Mouse (Mus musculus) heart, embryonic 16.5 days (tissue): ENCODE measurements around the gene Aldh1b1. TPM values are rescaled to one million over a fixed set of nuclear protein-coding genes. Genes with fewer than 3 reads are reported as not detected.

Source experiments
- ATAC-seq: fragments of 200-750 bp; cut with Nextera tagmentation; replicated peaks from 2 replicates; pipeline ENCODE4 v1.8.0; 2017; ENCODE audit warnings: moderate number of reproducible peaks; ENCODE audit not compliant: insufficient read depth, low FRiP score; ENCODE audit errors: extremely low read depth
- H3K27ac ChIP-seq: fragments of 300-500 bp; sonication (generic); 2 replicates; pipeline ENCODE4 v1.5.1; 2014; ENCODE audit warnings: mild to moderate bottlenecking, low read length, control low read depth, moderate library complexity
- H3K27me3 ChIP-seq: fragments of 300-500 bp; sonication (generic); 2 replicates; pipeline ENCODE4 v1.6.1; 2014; ENCODE audit warnings: low read length, mixed read lengths; ENCODE audit not compliant: control insufficient read depth, insufficient read depth
- H3K36me3 ChIP-seq: fragments of 300-500 bp; sonication (generic); 2 replicates; pipeline ENCODE4 v1.6.1; 2014; ENCODE audit not compliant: control insufficient read depth, insufficient read depth
- H3K4me1 ChIP-seq: fragments of 300-500 bp; sonication (generic); 2 replicates; pipeline ENCODE4 v1.6.1; 2014; ENCODE audit warnings: low read length, mixed read lengths; ENCODE audit not compliant: control insufficient read depth, insufficient read depth
- H3K4me2 ChIP-seq: fragments of 300-500 bp; sonication (generic); 2 replicates; pipeline ENCODE4 v1.6.1; 2014; ENCODE audit warnings: low read depth, mild to moderate bottlenecking, control low read depth, low read length
- H3K4me3 ChIP-seq: fragments of 300-500 bp; sonication (generic); 2 replicates; pipeline ENCODE4 v1.5.1; 2014; ENCODE audit warnings: mild to moderate bottlenecking, control low read depth, low read length
- H3K9ac ChIP-seq: fragments of 300-500 bp; sonication (generic); 2 replicates; pipeline ENCODE4 v1.6.1; 2014; ENCODE audit warnings: low read length, control low read depth
- H3K9me3 ChIP-seq: fragments of 300-500 bp; sonication (generic); replicated peaks from 2 replicates; pipeline ENCODE4 v1.6.1; 2016; ENCODE audit warnings: low read length; ENCODE audit not compliant: control insufficient read depth
- WGBS: fragments of 180-500 bp; shearing (Covaris S2); extraction: QIAGEN DNeasy Blood & Tissue Kit; methylation state at CpG from one replicate; pipeline ENCODE4 v1.1.7; 2014; 5-methylcytosine and 5-hydroxymethylcytosine counted together
- polyA plus RNA-seq: library from polyadenylated mRNA; unstranded; fragments of >200 nt; fragmentation: Nextera tagmentation; extraction: Ambion mirVana; gene quantifications from 2 replicates; pipeline ENCODE4 v1.2.1, GENCODE M21; 2015

Gene Aldh1b1
- polyA plus RNA-seq, 1 experiment from 2014 or later = 184 TPM

GRCm38 (mm10) chr4:45789263-45789958 lies 9.4 kb upstream of the Aldh1b1 start:
- peak overlapping the region; percentile 75 for H3K27ac ChIP-seq
- H3K27me3 ChIP-seq = peaks cover 4% of the 10 kb centered on the region; the same call in 1 of the 2 replicates
- H3K36me3 ChIP-seq = no peaks in the 10 kb centered on the region
- H3K9ac ChIP-seq = peak overlapping the region; percentile 49
- ATAC-seq = peak; percentile 82
- H3K4me1 ChIP-seq = peaks cover 25% of the 10 kb centered on the region
- H3K4me2 ChIP-seq = peak overlapping the region; percentile 42
- no peak overlapping the region for H3K4me3 ChIP-seq
- H3K9me3 ChIP-seq = no peaks in the 10 kb centered on the region
- 17% methylated on average over 13 of the region's 13 CpGs for WGBS

- peaks cover 30% of the 10 kb centered on the region for H3K4me1 ChIP-seq
- H3K4me2 ChIP-seq = peak overlapping the region; percentile 19; the same call in 1 of the 2 replicates
- H3K27me3 ChIP-seq = peaks cover 4% of the 10 kb centered on the region; the same call in 1 of the 2 replicates
- 53% methylated on average over 2 of the region's 2 CpGs for WGBS
- ATAC-seq = no peak
- no peaks in the 10 kb centered on the region for H3K9me3 ChIP-seq
- H3K36me3 ChIP-seq = no peaks in the 10 kb centered on the region
- peak overlapping the region; percentile 75 for H3K27ac ChIP-seq
- no peak overlapping the region for H3K9ac ChIP-seq
- no peak overlapping the region for H3K4me3 ChIP-seq
Measured at GRCm38 (mm10) chr4:45790018-45790417, 8.8 kb upstream of the Aldh1b1 start.

- peak; percentile 23 for ATAC-seq
Measured at GRCm38 (mm10) chr4:45795191-45795811, 3.5 kb upstream of the Aldh1b1 start.

GRCm38 (mm10) chr4:45796760-45797159 lies 2.1 kb upstream of the Aldh1b1 start:
- no peaks in the 10 kb centered on the region for H3K27me3 ChIP-seq
- 21% methylated on average over 5 of the region's 5 CpGs for WGBS
- H3K4me3 ChIP-seq = no peak overlapping the region
- H3K9ac ChIP-seq = no peak overlapping the region
- no peak for ATAC-seq
- no peak overlapping the region for H3K4me2 ChIP-seq
- peaks cover 31% of the 10 kb centered on the region for H3K4me1 ChIP-seq
- H3K9me3 ChIP-seq = no peaks in the 10 kb centered on the region
- no peaks in the 10 kb centered on the region for H3K36me3 ChIP-seq
- H3K27ac ChIP-seq = no peak overlapping the region

More at GRCm38 (mm10) chr4:45795191-45795811, 3.5 kb upstream of the Aldh1b1 start:
- H3K36me3 ChIP-seq = no peaks in the 10 kb centered on the region
- H3K4me3 ChIP-seq = peak overlapping the region; percentile 31
- no peaks in the 10 kb centered on the region for H3K9me3 ChIP-seq
- H3K4me1 ChIP-seq = peaks cover 28% of the 10 kb centered on the region
- no peaks in the 10 kb centered on the region for H3K27me3 ChIP-seq
- peak overlapping the region; percentile 60 for H3K4me2 ChIP-seq
- H3K9ac ChIP-seq = peak overlapping the region; percentile 58; the same call in 1 of the 2 replicates
- WGBS = 4% methylated on average over 12 of the region's 12 CpGs
- H3K27ac ChIP-seq = peak overlapping the region; percentile 62; the same call in 1 of the 2 replicates

- Histone ChIP-seq H3K9ac (peak overlapping the region; percentile 59), H3K4me2 (peak overlapping the region; percentile 68)
- WGBS = 22% methylated on average over 3 of the region's 3 CpGs
Measured at GRCm38 (mm10) chr4:45799956-45800537, 1.2 kb downstream of the Aldh1b1 start.

GRCm38 (mm10) chr4:45802900-45803299 lies 4.1 kb downstream of the Aldh1b1 start:
- H3K9ac ChIP-seq = no peak overlapping the region
- no peak for ATAC-seq
- no peaks in the 10 kb centered on the region for H3K27me3 ChIP-seq
- WGBS = 90% methylated on average over 14 of the region's 14 CpGs
- no peak overlapping the region for H3K4me3 ChIP-seq
- no peaks in the 10 kb centered on the region for H3K9me3 ChIP-seq
- no peak overlapping the region for H3K27ac ChIP-seq
- no peak overlapping the region for H3K4me2 ChIP-seq
- H3K36me3 ChIP-seq = peaks cover 21% of the 10 kb centered on the region
- H3K4me1 ChIP-seq = peaks cover 12% of the 10 kb centered on the region

More at GRCm38 (mm10) chr4:45799956-45800537, 1.2 kb downstream of the Aldh1b1 start:
- Histone ChIP-seq H3K4me1 (peaks cover 25% of the 10 kb centered on the region), H3K27ac (peak overlapping the region; percentile 83), H3K4me3 (peak overlapping the region; percentile 66), H3K27me3 (no peaks in the 10 kb centered on the region), H3K9me3 (no peaks in the 10 kb centered on the region), H3K36me3 (peaks cover 17% of the 10 kb centered on the region)
- ATAC-seq = no peak

GRCm38 (mm10) chr4:45808034-45808433 lies 9.2 kb downstream of the Aldh1b1 start:
- H3K27ac ChIP-seq = no peak overlapping the region
- ATAC-seq = no peak
- no peak overlapping the region for H3K9ac ChIP-seq
- no peak overlapping the region for H3K4me2 ChIP-seq
- H3K4me1 ChIP-seq = no peaks in the 10 kb centered on the region
- 59% methylated on average over 7 of the region's 7 CpGs for WGBS
- H3K36me3 ChIP-seq = peaks cover 14% of the 10 kb centered on the region
- H3K9me3 ChIP-seq = no peaks in the 10 kb centered on the region
- no peaks in the 10 kb centered on the region for H3K27me3 ChIP-seq
- no peak overlapping the region for H3K4me3 ChIP-seq

- Histone ChIP-seq H3K27ac (no peak overlapping the region), H3K9ac (no peak overlapping the region), H3K27me3 (no peaks in the 10 kb centered on the region), H3K4me2 (no peak overlapping the region), H3K36me3 (peaks cover 2% of the 10 kb centered on the region; the same call in 1 of the 2 replicates), H3K9me3 (no peaks in the 10 kb centered on the region), H3K4me3 (no peak overlapping the region), H3K4me1 (0 out of 2 replicates have a peak, but pooled peaks cover 4% of the 10 kb centered on the region)
- no peak for ATAC-seq
- WGBS = 37% methylated on average over 8 of the region's 8 CpGs
Measured at GRCm38 (mm10) chr4:45811250-45811649, 12.4 kb downstream of the Aldh1b1 start.

- no peak overlapping the region for H3K4me3 ChIP-seq
- no peaks in the 10 kb centered on the region for H3K9me3 ChIP-seq
- WGBS = 36% methylated on average over 7 of the region's 7 CpGs
- no peak for ATAC-seq
- H3K27ac ChIP-seq = no peak overlapping the region
- H3K4me2 ChIP-seq = no peak overlapping the region
- no peaks in the 10 kb centered on the region for H3K27me3 ChIP-seq
- no peak overlapping the region for H3K9ac ChIP-seq
- H3K36me3 ChIP-seq = peaks cover 2% of the 10 kb centered on the region; the same call in 1 of the 2 replicates
- peaks cover 25% of the 10 kb centered on the region for H3K4me1 ChIP-seq
Measured at GRCm38 (mm10) chr4:45815542-45815941, 16.7 kb downstream of the Aldh1b1 start.
